Mouse (Mus musculus) G1E (cell line): ENCODE results near the gene Alpl.

ENCODE experiments used
- CTCF ChIP-seq: IDR thresholded peaks from 2 replicates; pipeline ENCODE4 v1.5.1; 2012; ENCODE audit warnings: low read depth, low read length, inconsistent platforms, mixed read lengths
- GATA1 ChIP-seq: IDR thresholded peaks from 2 replicates; pipeline ENCODE4 v1.6.1; 2012; ENCODE audit warnings: borderline replicate concordance, low read length, inconsistent platforms, mixed read lengths
- GATA2 ChIP-seq: IDR thresholded peaks from 2 replicates; pipeline ENCODE4 v1.6.1; 2012; ENCODE audit warnings: low read depth, low read length, inconsistent platforms, borderline replicate concordance
- POLR2AphosphoS5 ChIP-seq: IDR thresholded peaks from 2 replicates; pipeline ENCODE4 v1.6.1; 2012; ENCODE audit warnings: low read depth, low read length, inconsistent platforms; ENCODE audit not compliant: insufficient replicate concordance
- TAL1 ChIP-seq: conservative IDR thresholded peaks from 2 replicates; pipeline ENCODE4 v1.6.1; 2012; ENCODE audit warnings: low read depth, low read length, inconsistent platforms, mixed read lengths

- no peak for TF ChIP-seq CTCF
- no peak for TF ChIP-seq TAL1
- TF ChIP-seq GATA1, result no peak
- TF ChIP-seq GATA2, result no peak
- no peak for TF ChIP-seq POLR2AphosphoS5
These were observed 22.8 kb downstream of the Alpl start for GRCm38 (mm10) chr4:137773369-137773899.
